Mouse (Mus musculus): ENCODE measurements around the gene Slc28a1.

- peak; percentile 70 for TF ChIP-seq EP300 (IDR thresholded peaks at IDR 0.05)
- TF ChIP-seq CTCF (IDR thresholded peaks at IDR 0.05): no peak
These were observed 4.6 kb upstream of the Slc28a1 start for GRCm38 (mm10) chr7:81109717-81110651.
